Mouse (Mus musculus) cerebellum, postnatal 10 days (tissue): ENCODE results near the gene Gm20822.
"Not testable (repeated sequence)": the region's sequence is repeated elsewhere in the genome, so short reads cannot be mapped to it uniquely, and the experiment has no call there.

ENCODE experiments used
- DNase-seq, 2 experiments: peaks; one replicate each; pipeline ENCODE4 v3.0.0; 2021; ENCODE audit warnings: mixed read lengths in 2 of 2

Gene Gm20822

GRCm38 (mm10) chrY:15884671-15885070, at the start of gene Gm20822:
TSS of gene Gm20822 (minus strand) at chrY:15884771.
- not testable (repeated sequence) for DNase-seq
